Mouse (Mus musculus): ENCODE measurements at regions not wholly inside any gene's neighbourhood (a gene's known extent, or its start where the extent isn't known, plus 50 kb on each side); places are given as distances from the start of the nearest gene placed in this dataset.

DNA sequence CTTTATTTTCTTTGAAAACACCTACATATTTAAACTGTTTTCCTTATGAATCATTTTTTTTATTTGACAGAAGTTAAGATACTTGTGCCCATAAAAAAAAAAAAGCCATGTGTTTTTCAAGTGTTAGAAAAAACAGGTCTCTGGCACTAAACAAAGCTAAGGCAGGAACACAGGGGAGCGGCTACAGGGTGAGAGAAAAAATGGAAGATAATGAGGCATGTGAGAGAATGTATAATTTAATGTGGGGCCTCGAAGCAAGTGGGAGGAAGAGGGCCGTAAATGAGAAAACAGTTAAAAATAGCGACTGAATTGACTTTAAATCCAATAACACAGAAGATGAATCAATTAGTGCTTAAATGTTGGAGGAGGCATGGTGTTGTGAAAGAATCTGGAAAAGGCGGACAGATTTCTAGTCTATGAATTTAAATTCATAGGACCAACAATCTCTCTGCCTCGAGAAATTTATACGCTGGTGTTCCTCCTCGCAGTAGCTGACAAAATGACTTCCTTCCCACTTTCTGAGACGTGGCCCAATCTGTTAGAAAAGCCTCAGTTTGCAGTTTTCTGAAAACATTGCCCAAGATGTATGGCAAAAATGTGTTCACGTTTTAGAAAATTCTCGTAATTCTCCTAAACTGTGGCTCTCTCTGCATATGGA lies 145.4 kb upstream of the Fst start:
- H3K9ac ChIP-seq: no peak overlapping the region
- WGBS: 72% methylated on average over 11 of the region's 11 CpGs

GRCm38 (mm10) chr13:114613909-114614308 lies 155.2 kb upstream of the Fst start:
- no peak for ATAC-seq (ENCODE audit: extremely low read depth, insufficient number of reproducible peaks, low FRiP score, low TSS enrichment)
- no peaks in the 10 kb centered on the region for H3K27me3 ChIP-seq (replicated peaks)
- no peak overlapping the region for H3K4me2 ChIP-seq
- H3K9me3 ChIP-seq: no peaks in the 10 kb centered on the region
- no peaks in the 10 kb centered on the region for H3K4me1 ChIP-seq
- no peaks in the 10 kb centered on the region for H3K36me3 ChIP-seq
- no peak overlapping the region for H3K27ac ChIP-seq (replicated peaks)
- WGBS: 80% methylated on average over 1 of the region's 1 CpGs
- H3K4me3 ChIP-seq: no peak overlapping the region
- no peak overlapping the region for H3K9ac ChIP-seq

More for the DNA sequence above, 145.4 kb upstream of the Fst start:
- no peak overlapping the region for H3K4me3 ChIP-seq
- no peaks in the 10 kb centered on the region for H3K9me3 ChIP-seq
- no peaks in the 10 kb centered on the region for H3K4me1 ChIP-seq
- H3K27ac ChIP-seq (replicated peaks): no peak overlapping the region
- no peak for ATAC-seq (ENCODE audit: extremely low read depth, insufficient number of reproducible peaks, low FRiP score, low TSS enrichment)
- no peaks in the 10 kb centered on the region for H3K27me3 ChIP-seq (replicated peaks)
- no peaks in the 10 kb centered on the region for H3K36me3 ChIP-seq
- H3K4me2 ChIP-seq: no peak overlapping the region

DNA sequence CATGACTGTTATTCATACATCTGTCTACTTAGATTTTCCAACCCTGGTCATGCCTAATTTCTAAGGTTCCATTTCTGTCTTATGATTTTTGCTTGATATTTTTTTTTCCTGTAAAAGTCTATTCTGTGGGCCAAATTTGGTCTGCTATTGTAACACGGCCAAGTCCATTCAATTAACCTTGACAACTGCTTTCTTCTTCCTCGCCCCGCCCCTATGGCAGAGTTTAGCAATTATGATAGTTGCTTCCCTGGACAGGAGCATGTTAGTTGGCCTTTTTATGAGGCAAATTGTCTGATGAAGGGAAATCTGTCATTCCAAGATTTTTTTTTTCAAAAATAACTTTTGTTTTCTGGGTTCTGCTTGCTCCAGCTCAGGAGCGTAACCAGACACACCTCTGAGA lies 160.7 kb upstream of the Fst start:
- Histone ChIP-seq H3K4me3 (no peak overlapping the region), H3K4me1 (no peaks in the 10 kb centered on the region), H3K4me2 (no peak overlapping the region), H3K36me3 (no peaks in the 10 kb centered on the region), H3K27ac (replicated peaks) (no peak overlapping the region), H3K27me3 (replicated peaks) (no peaks in the 10 kb centered on the region), H3K9ac (no peak overlapping the region), H3K9me3 (no peaks in the 10 kb centered on the region)
- 81% methylated on average over 4 of the region's 4 CpGs for WGBS
- ATAC-seq (ENCODE audit: extremely low read depth, insufficient number of reproducible peaks, low FRiP score, low TSS enrichment): no peak

DNA sequence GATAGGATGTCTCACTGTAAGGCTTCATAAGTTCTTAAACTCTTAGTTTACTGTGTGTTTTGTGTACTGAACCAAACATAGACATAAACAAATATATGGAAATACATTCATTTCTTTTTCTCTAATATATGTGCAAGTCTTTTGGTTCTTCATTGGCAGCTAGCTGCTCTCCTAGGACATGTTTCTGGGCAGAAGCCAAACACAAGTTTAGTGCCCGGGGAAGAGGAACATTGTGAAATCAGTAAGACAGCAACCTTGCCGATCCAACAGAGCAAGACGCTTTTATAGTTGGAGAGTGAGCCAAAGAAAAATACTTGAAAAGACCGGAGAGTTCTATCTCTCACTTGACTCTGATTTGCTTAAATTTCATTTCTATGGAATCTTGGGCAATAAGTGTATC lies 178.0 kb upstream of the Fst start:
- no peak overlapping the region for H3K4me3 ChIP-seq
- no peak overlapping the region for H3K27ac ChIP-seq (replicated peaks)
- no peaks in the 10 kb centered on the region for H3K36me3 ChIP-seq
- H3K27me3 ChIP-seq (replicated peaks): no peaks in the 10 kb centered on the region
- no peak for ATAC-seq (ENCODE audit: extremely low read depth, insufficient number of reproducible peaks, low FRiP score, low TSS enrichment)
- H3K9ac ChIP-seq: no peak overlapping the region
- no peaks in the 10 kb centered on the region for H3K4me1 ChIP-seq
- H3K4me2 ChIP-seq: no peak overlapping the region
- H3K9me3 ChIP-seq: no peaks in the 10 kb centered on the region
- WGBS: 82% methylated on average over 4 of the region's 4 CpGs

GRCm38 (mm10) chr13:114639531-114639930 lies 178.5 kb upstream of the Mocs2 start:
- no peak overlapping the region for H3K4me2 ChIP-seq
- WGBS: 76% methylated on average over 2 of the region's 2 CpGs
- no peaks in the 10 kb centered on the region for H3K4me1 ChIP-seq
- H3K27ac ChIP-seq (replicated peaks): no peak overlapping the region
- H3K9ac ChIP-seq: no peak overlapping the region
- no peaks in the 10 kb centered on the region for H3K9me3 ChIP-seq
- H3K27me3 ChIP-seq (replicated peaks): no peaks in the 10 kb centered on the region
- no peak overlapping the region for H3K4me3 ChIP-seq
- ATAC-seq (ENCODE audit: extremely low read depth, insufficient number of reproducible peaks, low FRiP score, low TSS enrichment): no peak
- no peaks in the 10 kb centered on the region for H3K36me3 ChIP-seq

- Histone ChIP-seq H3K27me3 (replicated peaks) (no peaks in the 10 kb centered on the region), H3K9ac (no peak overlapping the region), H3K4me2 (no peak overlapping the region), H3K36me3 (no peaks in the 10 kb centered on the region), H3K4me3 (no peak overlapping the region), H3K9me3 (no peaks in the 10 kb centered on the region), H3K4me1 (no peaks in the 10 kb centered on the region), H3K27ac (replicated peaks) (no peak overlapping the region)
- ATAC-seq (ENCODE audit: extremely low read depth, insufficient number of reproducible peaks, low FRiP score, low TSS enrichment): no peak
- 57% methylated on average over 9 of the region's 9 CpGs for WGBS
Observed at GRCm38 (mm10) chr13:114641688-114642390, 176.2 kb upstream of the Mocs2 start.

DNA sequence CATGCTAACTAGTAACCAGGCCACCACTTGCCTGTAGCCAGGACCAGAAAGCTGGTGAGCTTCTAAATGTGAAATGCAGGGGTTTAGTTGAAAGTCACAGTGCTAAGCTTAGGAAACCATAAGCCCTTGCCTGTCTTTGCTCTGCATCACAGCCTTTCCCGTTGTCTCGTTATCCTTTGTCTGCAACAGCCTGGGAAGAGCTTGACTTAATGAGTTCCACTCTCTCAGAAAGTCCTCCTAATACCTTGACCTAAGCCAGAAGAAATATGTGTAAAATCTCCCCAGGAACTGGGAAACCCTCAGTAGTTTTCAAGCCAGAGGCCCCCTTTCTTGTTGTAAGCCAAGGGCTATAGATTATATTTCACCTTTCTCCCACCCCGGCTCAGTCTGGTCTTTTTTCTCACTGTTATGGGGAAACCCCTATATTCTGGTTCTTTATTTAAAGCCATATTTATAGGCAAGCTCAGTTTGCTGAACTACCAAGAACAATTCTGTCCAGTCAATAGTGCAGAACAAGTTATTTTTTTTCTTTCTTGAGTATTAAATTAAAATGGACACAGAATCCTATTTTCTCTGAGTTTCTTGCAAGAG lies 175.0 kb upstream of the Mocs2 start:
- Histone ChIP-seq H3K4me1 (no peaks in the 10 kb centered on the region), H3K4me2 (no peak overlapping the region), H3K27me3 (replicated peaks) (no peaks in the 10 kb centered on the region), H3K4me3 (no peak overlapping the region), H3K9me3 (no peaks in the 10 kb centered on the region), H3K27ac (replicated peaks) (no peak overlapping the region), H3K9ac (no peak overlapping the region), H3K36me3 (no peaks in the 10 kb centered on the region)
- WGBS: 69% methylated on average over 3 of the region's 3 CpGs
- no peak for ATAC-seq (ENCODE audit: extremely low read depth, insufficient number of reproducible peaks, low FRiP score, low TSS enrichment)

GRCm38 (mm10) chr13:114643521-114643920 lies 174.5 kb upstream of the Mocs2 start:
- Histone ChIP-seq H3K27me3 (replicated peaks) (no peaks in the 10 kb centered on the region), H3K9ac (no peak overlapping the region), H3K4me3 (no peak overlapping the region), H3K4me2 (no peak overlapping the region), H3K9me3 (no peaks in the 10 kb centered on the region), H3K27ac (replicated peaks) (no peak overlapping the region), H3K36me3 (no peaks in the 10 kb centered on the region), H3K4me1 (no peaks in the 10 kb centered on the region)
- no peak for ATAC-seq (ENCODE audit: extremely low read depth, insufficient number of reproducible peaks, low FRiP score, low TSS enrichment)
- WGBS: 67% methylated on average over 11 of the region's 11 CpGs

DNA sequence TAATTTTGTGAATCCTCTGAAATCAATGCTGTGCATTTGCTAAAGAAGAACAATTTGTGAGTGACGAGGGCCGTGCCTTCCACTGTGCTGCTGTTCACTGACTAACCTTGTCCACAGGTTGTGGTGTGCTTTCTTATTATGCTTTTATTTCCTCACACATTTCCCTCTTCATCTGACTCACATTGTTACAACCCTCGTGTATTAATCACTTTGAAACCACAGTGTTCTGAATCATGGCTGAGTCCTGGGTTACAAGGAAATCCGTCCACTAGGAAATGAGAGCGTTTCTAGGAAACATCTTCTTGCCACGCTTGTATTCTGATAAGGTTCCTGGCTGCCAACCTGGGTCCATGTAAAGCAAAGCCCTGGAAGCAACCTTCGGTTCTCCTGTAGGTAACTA lies 163.8 kb upstream of the Mocs2 start:
- H3K36me3 ChIP-seq: no peaks in the 10 kb centered on the region
- no peak overlapping the region for H3K9ac ChIP-seq
- H3K4me3 ChIP-seq: no peak overlapping the region
- 73% methylated on average over 7 of the region's 7 CpGs for WGBS
- no peaks in the 10 kb centered on the region for H3K9me3 ChIP-seq
- H3K27me3 ChIP-seq (replicated peaks): no peaks in the 10 kb centered on the region
- no peaks in the 10 kb centered on the region for H3K4me1 ChIP-seq
- H3K27ac ChIP-seq (replicated peaks): no peak overlapping the region
- ATAC-seq (ENCODE audit: extremely low read depth, insufficient number of reproducible peaks, low FRiP score, low TSS enrichment): no peak
- H3K4me2 ChIP-seq: no peak overlapping the region

- no peak overlapping the region for H3K4me2 ChIP-seq
- H3K27ac ChIP-seq (replicated peaks): no peak overlapping the region
- H3K4me3 ChIP-seq: no peak overlapping the region
- no peaks in the 10 kb centered on the region for H3K27me3 ChIP-seq (replicated peaks)
- H3K36me3 ChIP-seq: no peaks in the 10 kb centered on the region
- no peaks in the 10 kb centered on the region for H3K4me1 ChIP-seq
- no peaks in the 10 kb centered on the region for H3K9me3 ChIP-seq
- H3K9ac ChIP-seq: no peak overlapping the region
- 77% methylated on average over 4 of the region's 4 CpGs for WGBS
- no peak for ATAC-seq (ENCODE audit: extremely low read depth, insufficient number of reproducible peaks, low FRiP score, low TSS enrichment)
Observed at GRCm38 (mm10) chr13:114654953-114655586, 163.0 kb upstream of the Mocs2 start.

GRCm38 (mm10) chr13:114672411-114672810 lies 145.6 kb upstream of the Mocs2 start:
- H3K9me3 ChIP-seq: no peaks in the 10 kb centered on the region
- no peaks in the 10 kb centered on the region for H3K27me3 ChIP-seq (replicated peaks)
- H3K27ac ChIP-seq (replicated peaks): no peak overlapping the region
- H3K4me1 ChIP-seq: no peaks in the 10 kb centered on the region
- H3K4me2 ChIP-seq: no peak overlapping the region
- no peak overlapping the region for H3K9ac ChIP-seq
- H3K4me3 ChIP-seq: no peak overlapping the region
- H3K36me3 ChIP-seq: no peaks in the 10 kb centered on the region
- ATAC-seq (ENCODE audit: extremely low read depth, insufficient number of reproducible peaks, low FRiP score, low TSS enrichment): no peak

All from heart, embryonic 13.5 days (tissue).